Mouse (Mus musculus): ENCODE measurements around the gene Ppdpf.

- TF ChIP-seq CTCF (IDR thresholded peaks at IDR 0.05; ENCODE audit: low read depth), result no peak
- TF ChIP-seq EP300 (IDR thresholded peaks at IDR 0.05; ENCODE audit: low read depth), result no peak
These were observed 33.9 kb upstream of the Ppdpf start for GRCm38 (mm10) chr2:181153131-181153530.
